8 mouse cellular contexts compared by ENCODE assay signal in the genomic region with DNA sequence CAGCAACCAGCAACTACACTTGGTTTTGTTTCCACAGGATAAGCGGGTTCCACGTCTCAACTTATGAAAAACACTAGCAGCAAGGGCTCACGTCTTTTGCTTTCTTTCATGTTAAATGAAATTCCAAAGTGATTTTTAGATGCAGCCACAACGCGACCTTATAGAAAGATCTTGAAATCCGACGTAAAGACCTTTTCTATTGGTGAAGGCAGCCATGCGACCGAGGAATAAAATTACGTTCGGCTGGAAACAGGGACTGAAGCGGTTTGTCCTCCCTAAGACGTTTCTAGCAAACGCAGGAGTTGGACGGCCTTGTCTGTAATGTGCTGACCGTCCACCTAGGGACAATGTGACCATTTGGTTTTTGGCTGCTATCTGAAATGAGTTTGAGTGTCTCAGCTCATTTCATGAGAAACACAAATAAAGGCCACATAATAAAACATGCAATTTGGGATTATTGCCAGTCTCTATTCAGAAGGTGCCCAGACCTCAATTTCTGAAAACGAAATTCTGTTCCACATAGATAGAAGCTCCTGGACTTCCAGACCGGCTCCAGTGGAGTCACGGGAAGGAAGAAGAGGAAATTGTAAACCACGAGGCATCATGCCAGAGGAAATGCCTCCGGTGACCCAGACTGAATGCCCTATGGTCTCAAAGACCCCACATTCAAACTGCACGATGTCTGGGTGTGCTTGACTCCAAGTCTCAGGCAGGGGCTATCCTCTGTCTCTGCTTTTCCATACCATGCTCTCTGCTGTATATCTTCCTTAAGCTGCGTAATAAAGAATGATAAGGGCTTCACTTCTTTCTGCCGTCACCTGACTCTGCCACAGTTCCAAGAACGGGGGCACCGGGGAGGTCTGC. TPM values are rescaled to one million over a fixed set of nuclear protein-coding genes. Genes with fewer than 3 reads are reported as not detected.
DNase-seq lines count a peak whose midpoint lies in the region; ATAC-seq and TF ChIP-seq lines count a peak whose summit lies in the region.

No protein-coding gene starts in this region.

- no peak for TF ChIP-seq POLR2A in heart, adult 2 months (IDR thresholded peaks at IDR 0.05; ENCODE audit: insufficient read depth, low read depth, low read length)
- TF ChIP-seq POLR2A in cortical plate, adult 2 months (IDR thresholded peaks at IDR 0.05; ENCODE audit: extremely low read depth, insufficient read depth, low read length), result no peak

- H3K36me3 ChIP-seq in heart, adult 2 months (ENCODE audit: control insufficient read depth, insufficient read depth, low read length), result no peaks in the 10 kb centered on the region
- H3K36me3 ChIP-seq in hindbrain, embryonic 13.5 days, result no peaks in the 10 kb centered on the region
- H3K36me3 ChIP-seq in liver, embryonic 11.5 days (ENCODE audit: control insufficient read depth, insufficient read depth, low read length), result no peaks in the 10 kb centered on the region

- H3K27ac ChIP-seq in heart, adult 2 months, result peak overlapping the region; percentile 27
- no peak overlapping the region for H3K27ac ChIP-seq in cortical plate, adult 2 months (ENCODE audit: insufficient read depth, low read length)
- H3K27ac ChIP-seq in hindbrain, embryonic 13.5 days, result peak overlapping the region; percentile 19; the same call in 1 of the 2 replicates
- no peak overlapping the region for H3K27ac ChIP-seq in liver, embryonic 11.5 days (ENCODE audit: low read depth, low read length)

- ATAC-seq in hindbrain, embryonic 13.5 days (ENCODE audit: low FRiP score), result no peak
- no peak for ATAC-seq in liver, embryonic 11.5 days (replicated peaks; ENCODE audit: low FRiP score)
- no peak for ATAC-seq in erythroblast, adult 5-6 weeks (replicated peaks; ENCODE audit: low FRiP score, poor library complexity, severe bottlenecking)

- TF ChIP-seq CTCF in heart, adult 2 months (IDR thresholded peaks at IDR 0.05), result no peak
- no peak for TF ChIP-seq CTCF in cortical plate, adult 2 months (IDR thresholded peaks at IDR 0.05; ENCODE audit: extremely low read depth, insufficient read depth, low read length)

- DNase-seq in heart, adult 2 months, result peak; percentile 23 to 38
- DNase-seq in heart, postnatal 25 days (ENCODE audit: low spot score), result no peak
- no peak for DNase-seq in liver, embryonic 11.5 days (ENCODE audit: low spot score)
- DNase-seq in thymus, postnatal 4 days, result no peak
- DNase-seq in T-cell, adult 2 months (ENCODE audit: low spot score), result no peak

- H3K79me2 ChIP-seq in heart, adult 2 months (replicated peaks; ENCODE audit: control insufficient read depth, insufficient read depth, low read length), result no peaks in the 10 kb centered on the region

- H3K9me3 ChIP-seq in hindbrain, embryonic 13.5 days, result no peaks in the 10 kb centered on the region
- no peaks in the 10 kb centered on the region for H3K9me3 ChIP-seq in liver, embryonic 11.5 days (ENCODE audit: control insufficient read depth, low read length)

- peaks cover 2% of the 10 kb centered on the region; the same call in 1 of the 2 replicates for H3K4me1 ChIP-seq in heart, adult 2 months (ENCODE audit: control insufficient read depth, insufficient read depth, low read length)
- no peaks in the 10 kb centered on the region; the same call in 1 of the 2 replicates for H3K4me1 ChIP-seq in cortical plate, adult 2 months (ENCODE audit: control insufficient read depth, insufficient read depth, low read length)
- peaks cover 16% of the 10 kb centered on the region for H3K4me1 ChIP-seq in hindbrain, embryonic 13.5 days (replicated peaks)
- 0 out of 2 replicates have a peak, but pooled peaks cover 2% of the 10 kb centered on the region for H3K4me1 ChIP-seq in liver, embryonic 11.5 days (replicated peaks; ENCODE audit: control insufficient read depth, insufficient read depth, low read length)

- intact Hi-C loops in heart, adult 2 months (cut with DNase I), result no loop called here
- intact Hi-C loops in heart, postnatal 25 days (cut with DNase I), result loop anchor here (1.0 to 5.0 kb wide), 2 partner anchors 485 to 911 kb away; no protein-coding TSS in a partner anchor

- no peak overlapping the region for H3K4me2 ChIP-seq in hindbrain, embryonic 13.5 days
- 0 out of 2 replicates have a peak overlapping the region, but pooled peaks have one; percentile 2 for H3K4me2 ChIP-seq in liver, embryonic 11.5 days

- peak overlapping the region; percentile 52 for H3K9ac ChIP-seq in heart, adult 2 months (ENCODE audit: low read depth, low read length)
- 0 out of 2 replicates have a peak overlapping the region, but pooled peaks have one; percentile 35 for H3K9ac ChIP-seq in hindbrain, embryonic 13.5 days
- no peak overlapping the region for H3K9ac ChIP-seq in liver, embryonic 11.5 days (ENCODE audit: low read depth, low read length)

- 40% methylated on average over 26 of the region's 26 CpGs for WGBS in heart, adult 2 months
- WGBS in hindbrain, embryonic 13.5 days, result 61% methylated on average over 26 of the region's 26 CpGs
- 60% methylated on average over 26 of the region's 26 CpGs for WGBS in liver, embryonic 11.5 days

- TF ChIP-seq EP300 in heart, adult 2 months (IDR thresholded peaks at IDR 0.05; ENCODE audit: insufficient read depth, low read depth, low read length), result no peak

- H3K4me3 ChIP-seq in heart, adult 2 months, result peak overlapping the region; percentile 47
- H3K4me3 ChIP-seq in cortical plate, adult 2 months (ENCODE audit: insufficient read depth, low read length), result peak overlapping the region; percentile 21; the same call in 1 of the 2 replicates
- no peak overlapping the region for H3K4me3 ChIP-seq in hindbrain, embryonic 13.5 days
- H3K4me3 ChIP-seq in liver, embryonic 11.5 days (ENCODE audit: low read depth, low read length), result no peak overlapping the region

- no peaks in the 10 kb centered on the region for H3K27me3 ChIP-seq in heart, adult 2 months (ENCODE audit: control insufficient read depth, insufficient read depth, low read length)
- H3K27me3 ChIP-seq in hindbrain, embryonic 13.5 days, result peaks cover 5% of the 10 kb centered on the region; the same call in 1 of the 2 replicates
- H3K27me3 ChIP-seq in liver, embryonic 11.5 days (replicated peaks; ENCODE audit: control insufficient read depth, insufficient read depth, low read length), result no peaks in the 10 kb centered on the region

RNA-seq across cellular contexts. Expression of a gene that starts 33.3 kb away (rescaled TPM):
- not detected for total RNA-seq in heart, adult 2 months (2021)
- not detected in 2 replicates for polyA plus RNA-seq in heart, adult 2 months (2012; rRNA removed)
- total RNA-seq in heart, postnatal 25 days (2021), result not detected
- not detected in 2 replicates for polyA plus RNA-seq in cortical plate, adult 2 months (2012; rRNA removed)
- polyA plus RNA-seq in hindbrain, embryonic 13.5 days (2015; fragmentation: Nextera tagmentation; extraction: Ambion mirVana), result not detected in 2 replicates
- polyA plus RNA-seq in liver, embryonic 11.5 days (2014; fragmentation: Nextera tagmentation; extraction: Ambion mirVana), result not detected in 2 replicates
- total RNA-seq in erythroblast, adult 5-6 weeks (2015; ENCODE audit: low replicate concordance), result not detected in 2 replicates
- total RNA-seq in erythroblast, adult 5-6 weeks (2017; ENCODE audit: low replicate concordance), result not detected in 2 replicates

Comparison
In these comparisons a context has a peak if more than half of its experiments do, and no peak if none do; other contexts are left out.
1. DNase-seq: peak in heart, adult 2 months (2 of 2); none in heart, postnatal 25 days (single experiment), liver, embryonic 11.5 days (single experiment), thymus, postnatal 4 days (single experiment) and T-cell, adult 2 months (single experiment).
2. H3K27ac ChIP-seq: peak in heart, adult 2 months (single experiment) and hindbrain, embryonic 13.5 days (single experiment); none in cortical plate, adult 2 months (single experiment) and liver, embryonic 11.5 days (single experiment).
3. H3K4me3 ChIP-seq: peak in heart, adult 2 months (single experiment) and cortical plate, adult 2 months (single experiment); none in hindbrain, embryonic 13.5 days (single experiment) and liver, embryonic 11.5 days (single experiment).